Mouse (Mus musculus) lung, postnatal 4 days (tissue): ENCODE data around the gene AW011738.

Experiments used
- DNase-seq, 2 experiments: peaks; one replicate each; pipeline ENCODE4 v3.0.0; 2021

The AW011738 gene

DNA sequence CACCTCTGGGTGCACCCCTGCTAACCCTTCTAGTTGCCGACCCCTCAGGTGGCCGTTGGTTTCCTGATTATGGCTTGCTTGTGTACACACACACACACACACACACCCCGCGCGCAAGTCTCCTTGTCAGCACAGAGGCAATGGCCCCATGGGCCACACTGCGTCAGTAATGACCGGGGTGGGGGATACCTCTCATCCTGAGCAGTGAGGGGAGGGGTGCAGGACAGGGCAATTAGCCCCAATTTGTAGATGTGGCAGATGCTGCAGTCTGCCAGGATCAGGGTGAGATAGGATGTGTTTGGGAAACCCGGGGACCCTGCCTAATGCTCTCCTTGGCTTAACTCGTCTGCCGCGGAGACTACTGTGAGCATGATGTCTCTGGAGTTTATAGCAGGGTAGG lies 46.5 kb downstream of the AW011738 start:
- DNase-seq, result no peak

DNA sequence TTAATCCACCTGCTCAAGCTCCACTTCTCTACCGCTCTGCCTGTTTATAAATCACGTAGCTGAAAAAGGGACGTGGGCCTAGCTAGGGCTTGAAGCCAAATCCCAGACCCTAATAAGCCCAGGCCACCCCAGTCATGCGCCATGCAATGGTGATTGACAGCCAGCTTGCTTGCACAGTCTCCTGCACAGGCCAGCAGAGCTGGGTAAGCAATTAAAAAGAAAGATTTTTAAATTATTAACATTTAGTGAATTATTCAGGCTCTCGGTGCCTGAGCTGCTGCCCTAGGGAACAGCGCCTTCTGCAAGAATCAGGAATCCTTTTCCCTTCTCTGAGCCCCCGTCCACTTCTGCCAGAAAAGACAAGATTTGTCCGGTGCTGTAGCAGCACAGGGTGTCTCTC lies 48.0 kb downstream of the AW011738 start:
- DNase-seq, result no peak

DNA sequence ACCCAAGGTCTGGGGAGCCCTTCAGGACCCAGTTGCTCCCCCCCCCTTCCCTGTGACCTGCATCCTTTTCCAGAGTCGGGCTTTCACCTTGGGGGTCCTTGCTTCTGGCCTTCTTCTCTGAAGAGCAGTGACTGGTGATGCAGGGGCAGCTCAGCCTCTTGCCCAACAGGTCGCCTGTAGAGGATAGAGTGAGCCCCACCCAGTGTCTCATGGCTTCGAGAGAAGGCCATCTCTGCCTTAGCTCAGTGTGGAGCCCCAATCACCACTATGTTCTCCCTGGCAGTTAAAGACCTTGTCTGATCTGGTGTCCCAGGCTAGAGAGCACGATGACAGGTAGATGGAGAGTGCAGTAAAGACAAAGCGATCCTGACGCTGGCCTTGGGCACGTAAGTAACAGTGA lies 49.0 kb downstream of the AW011738 start:
- no peak for DNase-seq

DNA sequence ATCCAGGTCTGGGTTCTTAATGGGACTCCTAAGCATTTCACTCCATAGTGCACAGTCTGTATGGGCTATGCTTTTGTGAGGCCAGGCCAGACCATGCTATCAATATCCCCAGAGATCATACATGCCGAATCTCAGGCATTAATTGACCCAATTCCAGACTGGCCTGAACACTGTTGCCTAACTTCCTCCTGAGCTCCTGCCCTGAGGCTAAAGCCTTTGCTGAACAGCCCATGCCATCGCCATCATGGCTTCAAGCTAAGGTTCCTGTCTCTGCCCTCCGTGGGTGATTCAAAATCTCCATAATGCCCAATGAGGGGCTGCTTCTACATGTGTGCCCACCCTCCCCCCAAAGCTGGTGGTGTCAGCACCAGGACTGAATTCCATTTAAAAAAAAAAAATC lies 49.5 kb downstream of the AW011738 start:
- DNase-seq, result no peak

DNA sequence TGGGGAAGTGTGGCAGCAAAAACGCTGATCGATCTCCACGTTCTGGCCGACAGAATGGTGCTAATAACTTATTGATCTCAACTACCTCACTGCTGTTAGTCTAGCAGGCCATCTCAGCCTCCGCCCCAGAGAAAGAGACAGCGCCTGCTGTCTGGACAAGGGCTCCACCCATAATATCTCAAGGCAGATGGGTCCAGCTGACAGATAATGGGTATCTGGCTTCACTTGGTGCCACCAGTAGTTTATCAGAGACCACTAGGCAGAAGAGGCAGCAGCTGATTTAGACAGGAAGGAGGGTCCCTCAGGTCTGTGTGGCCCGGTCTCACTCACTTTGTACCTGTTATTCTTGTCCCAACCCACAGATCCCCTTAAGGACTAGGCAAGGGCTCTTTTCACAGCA lies 49.9 kb downstream of the AW011738 start:
- no peak for DNase-seq

DNA sequence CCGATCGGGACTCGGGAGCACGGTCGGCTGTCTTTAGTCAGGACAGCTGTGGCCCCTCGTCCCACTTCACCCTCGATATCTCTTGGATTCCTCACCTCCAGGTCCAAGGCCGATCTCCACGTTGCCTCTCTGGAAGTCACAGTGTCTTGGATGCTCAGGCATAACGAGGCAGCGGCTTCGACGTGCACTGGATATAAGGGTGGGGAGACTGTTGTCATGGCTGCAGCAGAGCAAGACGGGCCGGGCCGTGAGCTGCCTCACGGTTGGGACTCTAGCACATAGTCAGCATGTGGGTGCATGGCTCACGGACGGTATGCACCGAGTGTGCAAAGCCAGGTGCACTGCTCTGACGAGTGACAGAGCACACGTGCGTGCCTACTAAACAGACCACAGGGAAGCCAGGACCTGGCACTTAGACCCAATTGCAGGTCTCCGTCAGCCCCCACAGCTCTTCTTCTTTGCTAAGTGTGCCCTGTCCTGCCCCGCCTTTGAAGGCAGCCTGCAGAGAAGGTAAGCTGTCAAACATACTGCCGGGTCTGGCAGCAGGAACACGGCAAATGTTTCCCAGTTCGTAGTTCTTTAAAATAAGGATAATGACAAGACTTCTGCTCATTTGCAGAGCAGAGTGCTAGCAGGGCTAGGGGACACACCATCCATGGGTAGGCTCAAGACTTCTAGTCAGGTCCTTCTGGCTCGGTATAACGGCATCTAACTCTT lies 51.4 kb downstream of the AW011738 start:
- no peak for DNase-seq
